In the genomic region with DNA sequence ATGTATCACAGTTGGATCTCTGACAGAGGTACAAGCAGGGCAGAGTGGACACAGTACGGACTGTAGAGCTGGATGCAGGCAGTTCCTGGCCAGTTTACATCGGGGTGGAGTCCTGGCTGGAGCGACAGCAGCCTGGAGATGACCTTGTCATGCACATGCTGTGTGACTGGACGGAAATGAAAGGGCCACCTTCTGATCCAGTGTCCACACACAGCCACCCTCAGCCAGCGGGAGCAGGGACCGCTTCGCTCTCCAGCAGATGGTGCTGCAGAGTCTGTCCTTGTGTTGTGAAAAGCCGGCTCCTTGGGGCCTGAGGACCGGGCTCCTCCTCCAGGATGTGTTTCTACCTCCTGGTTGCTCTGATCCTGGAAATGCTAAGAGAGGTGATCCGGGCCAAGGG, we compare ENCODE assay signal across 8 mouse cellular contexts. TPM values are rescaled to one million over a fixed set of nuclear protein-coding genes. Genes with fewer than 3 reads are reported as not detected.
A peak's percentile ranks its signal among the peaks of the same experiment; 100 is the strongest.
DNase-seq lines count a peak whose midpoint lies in the region; ATAC-seq and TF ChIP-seq lines count a peak whose summit lies in the region.

No protein-coding gene starts in this region.

- no peak overlapping the region for H3K27ac ChIP-seq in lung, embryonic 14.5 days (ENCODE audit: low read depth)

- ATAC-seq in granulocyte monocyte progenitor cell, adult 5-6 weeks (replicated peaks; ENCODE audit: poor library complexity, severe bottlenecking) = peak; percentile 29; the same call in 1 of the 2 replicates
- peak; percentile 42; the same call in 1 of the 2 replicates for ATAC-seq in lung, embryonic 14.5 days (ENCODE audit: insufficient read depth)

- H3K4me2 ChIP-seq in lung, embryonic 14.5 days = no peak overlapping the region

- H3K27me3 ChIP-seq in lung, embryonic 14.5 days (ENCODE audit: insufficient read depth, low read length) = no peaks in the 10 kb centered on the region

- WGBS in lung, embryonic 14.5 days = 12% methylated on average over 10 of the region's 10 CpGs

- H3K9ac ChIP-seq in lung, embryonic 14.5 days = no peak overlapping the region

- no peak overlapping the region for H3K4me3 ChIP-seq in lung, embryonic 14.5 days (ENCODE audit: low read depth, low read length)

- peak; percentile 20 for DNase-seq in 3134 (ENCODE audit: extremely low read depth, insufficient read length, low spot score)
- DNase-seq in MN1 (ENCODE audit: low spot score) = peak; percentile 85
- DNase-seq in cerebellum, postnatal 10 days = peak; percentile 89 to 90
- DNase-seq in kidney, adult 9 months = peak; percentile 70
- DNase-seq in lung, embryonic 14.5 days = peak; percentile 83
- DNase-seq in right cerebral cortex, postnatal 10 days (ENCODE audit: low spot score in 2 of 2) = peak; percentile 64 to 77
- DNase-seq in ovary, adult 18-20 months (ENCODE audit: low spot score) = no peak

- no peaks in the 10 kb centered on the region for H3K4me1 ChIP-seq in lung, embryonic 14.5 days (ENCODE audit: insufficient read depth)

- H3K36me3 ChIP-seq in lung, embryonic 14.5 days (ENCODE audit: insufficient read depth) = peaks cover 13% of the 10 kb centered on the region

- H3K9me3 ChIP-seq in lung, embryonic 14.5 days (ENCODE audit: low read depth, low read length) = no peaks in the 10 kb centered on the region

- TF ChIP-seq CTCF in lung, embryonic 14.5 days (IDR thresholded peaks at IDR 0.05; ENCODE audit: low read depth) = peak; percentile 78

RNA-seq across cellular contexts. Expression of a gene that starts 16.3 kb away (rescaled TPM):
- 3.6 and 4.5 TPM in 2 replicates for total RNA-seq in granulocyte monocyte progenitor cell, adult 5-6 weeks (2014; fragmentation: Nextera tagmentation)
- 0.39 and 0.82 TPM in 2 replicates for total RNA-seq in granulocyte monocyte progenitor cell, adult 5-6 weeks (2017)
- 46.7 and 51.1 TPM in 2 replicates for polyA plus RNA-seq in lung, embryonic 14.5 days (2014; fragmentation: Nextera tagmentation; extraction: Ambion mirVana)
